Comparison of ENCODE assay signal across 14 mouse cellular contexts in the genomic region with DNA sequence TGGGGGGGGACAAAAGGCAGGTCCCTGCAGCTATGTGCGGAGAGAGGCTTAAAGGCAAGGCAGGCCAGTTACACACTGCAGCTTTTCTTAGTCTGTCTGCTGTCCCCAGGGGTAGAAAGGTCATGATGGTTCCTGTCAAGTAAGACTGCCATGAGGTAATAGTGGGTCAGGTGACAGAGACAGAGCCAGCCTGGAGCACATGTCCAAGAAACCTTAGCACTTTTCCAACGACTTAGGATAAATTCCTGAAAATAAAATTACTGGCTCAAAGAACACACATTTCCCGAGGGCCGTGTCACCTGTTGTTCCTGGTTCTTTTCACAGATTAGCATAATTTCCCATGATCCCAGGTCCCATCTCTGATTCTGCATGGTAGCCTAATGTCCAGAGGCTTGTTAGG. TPM values are rescaled to one million over a fixed set of nuclear protein-coding genes. Genes with fewer than 3 reads are reported as not detected.
DNase-seq lines count a peak whose midpoint lies in the region; ATAC-seq and TF ChIP-seq lines count a peak whose summit lies in the region.
"Had no signal": no experiment of that assay in that cellular context is flagged by ENCODE, and none has a peak within 500 bp of the region (broad histone marks: within the 10 kb centered on the region; RNA-seq: fewer than 3 reads in every experiment).

No protein-coding gene starts in this region.

- H3K27ac ChIP-seq in forebrain, embryonic 10.5 days = peak overlapping the region; percentile 99
- H3K27ac ChIP-seq in forebrain, postnatal 0 days (ENCODE audit: low read depth, low read length) = no peak overlapping the region
- peak overlapping the region; percentile 99 for H3K27ac ChIP-seq in kidney, embryonic 15.5 days
- peak overlapping the region; percentile 68 for H3K27ac ChIP-seq in embryonic facial prominence, embryonic 11.5 days (replicated peaks; ENCODE audit: low read depth, low read length)
- peak overlapping the region; percentile 99 for H3K27ac ChIP-seq in limb, embryonic 10.5 days
- H3K27ac ChIP-seq: liver, embryonic 15.5 days had no signal

- peak overlapping the region; percentile 79 for H3K4me3 ChIP-seq in forebrain, embryonic 10.5 days
- H3K4me3 ChIP-seq in forebrain, postnatal 0 days (ENCODE audit: low read depth, low read length) = no peak overlapping the region
- H3K4me3 ChIP-seq in kidney, embryonic 15.5 days (replicated peaks) = no peak overlapping the region; the same call in 1 of the 2 replicates
- no peak overlapping the region for H3K4me3 ChIP-seq in embryonic facial prominence, embryonic 11.5 days (ENCODE audit: low read depth, low read length)
- peak overlapping the region; percentile 87 for H3K4me3 ChIP-seq in limb, embryonic 10.5 days
- H3K4me3 ChIP-seq: liver, embryonic 15.5 days had no signal

- H3K9me3 ChIP-seq in forebrain, embryonic 10.5 days = no peaks in the 10 kb centered on the region
- no peaks in the 10 kb centered on the region for H3K9me3 ChIP-seq in forebrain, postnatal 0 days (ENCODE audit: low read length)
- H3K9me3 ChIP-seq in kidney, embryonic 15.5 days (replicated peaks) = no peaks in the 10 kb centered on the region
- no peaks in the 10 kb centered on the region for H3K9me3 ChIP-seq in embryonic facial prominence, embryonic 11.5 days (replicated peaks; ENCODE audit: control insufficient read depth, low read length)
- no peaks in the 10 kb centered on the region for H3K9me3 ChIP-seq in limb, embryonic 10.5 days (replicated peaks)
- H3K9me3 ChIP-seq: liver, embryonic 15.5 days had no signal

- no peak overlapping the region for H3K4me2 ChIP-seq in forebrain, postnatal 0 days (ENCODE audit: low read depth)
- peak overlapping the region; percentile 78; the same call in 1 of the 2 replicates for H3K4me2 ChIP-seq in kidney, embryonic 15.5 days
- peak overlapping the region; percentile 11 for H3K4me2 ChIP-seq in embryonic facial prominence, embryonic 11.5 days (ENCODE audit: low read depth, low read length)
- H3K4me2 ChIP-seq: liver, embryonic 15.5 days had no signal

- H3K36me3 ChIP-seq in forebrain, embryonic 10.5 days (replicated peaks) = peaks cover 23% of the 10 kb centered on the region
- no peaks in the 10 kb centered on the region for H3K36me3 ChIP-seq in forebrain, postnatal 0 days (ENCODE audit: insufficient read depth)
- H3K36me3 ChIP-seq in kidney, embryonic 15.5 days = no peaks in the 10 kb centered on the region
- H3K36me3 ChIP-seq in embryonic facial prominence, embryonic 11.5 days (replicated peaks; ENCODE audit: control insufficient read depth, insufficient read depth, low read depth, low read length) = no peaks in the 10 kb centered on the region
- peaks cover 18% of the 10 kb centered on the region for H3K36me3 ChIP-seq in limb, embryonic 10.5 days
- H3K36me3 ChIP-seq: liver, embryonic 15.5 days had no signal

- no peak overlapping the region for H3K9ac ChIP-seq in forebrain, postnatal 0 days
- no peak overlapping the region for H3K9ac ChIP-seq in kidney, embryonic 15.5 days
- H3K9ac ChIP-seq in embryonic facial prominence, embryonic 11.5 days (replicated peaks; ENCODE audit: low read length) = no peak overlapping the region; the same call in none of the 2 replicates
- H3K9ac ChIP-seq: liver, embryonic 15.5 days had no signal

- ATAC-seq in forebrain, postnatal 0 days = no peak
- ATAC-seq in kidney, embryonic 15.5 days (replicated peaks; ENCODE audit: low FRiP score) = no peak
- ATAC-seq in embryonic facial prominence, embryonic 11.5 days (replicated peaks; ENCODE audit: insufficient number of reproducible peaks, low FRiP score, low TSS enrichment, low read depth) = no peak; the same call in 1 of the 2 replicates

- H3K27me3 ChIP-seq in forebrain, embryonic 10.5 days (ENCODE audit: poor library complexity, severe bottlenecking) = peaks cover 34% of the 10 kb centered on the region
- no peaks in the 10 kb centered on the region for H3K27me3 ChIP-seq in forebrain, postnatal 0 days (ENCODE audit: insufficient read depth, low read length)
- H3K27me3 ChIP-seq in kidney, embryonic 15.5 days = peaks cover 13% of the 10 kb centered on the region
- no peaks in the 10 kb centered on the region for H3K27me3 ChIP-seq in embryonic facial prominence, embryonic 11.5 days (ENCODE audit: control insufficient read depth, insufficient read depth, low read length)
- no peaks in the 10 kb centered on the region for H3K27me3 ChIP-seq in limb, embryonic 10.5 days (ENCODE audit: low read depth, poor library complexity, severe bottlenecking)

- no peak for DNase-seq in forebrain, embryonic 10.5 days (ENCODE audit: extremely low spot score, low spot score)
- no peak for DNase-seq in forebrain, postnatal 0 days
- DNase-seq in kidney, postnatal 36 days = no peak
- DNase-seq in embryonic facial prominence, embryonic 11.5 days (ENCODE audit: low spot score) = peak; percentile 60
- no peak for DNase-seq in limb, embryonic 10.5 days (ENCODE audit: low spot score)
- no peak for DNase-seq in left cerebral cortex, adult 9 months (ENCODE audit: low spot score in 2 of 2)
- DNase-seq in natural killer cell, adult 2 months (ENCODE audit: low spot score in 2 of 2) = no peak
- DNase-seq: thymus, postnatal 4 days had no signal

- H3K4me1 ChIP-seq in forebrain, embryonic 10.5 days = peaks cover 62% of the 10 kb centered on the region
- no peaks in the 10 kb centered on the region for H3K4me1 ChIP-seq in forebrain, postnatal 0 days (ENCODE audit: insufficient read depth)
- H3K4me1 ChIP-seq in kidney, embryonic 15.5 days = peaks cover 67% of the 10 kb centered on the region
- H3K4me1 ChIP-seq in embryonic facial prominence, embryonic 11.5 days (ENCODE audit: control insufficient read depth, insufficient read depth, low read length) = peaks cover 11% of the 10 kb centered on the region
- H3K4me1 ChIP-seq in limb, embryonic 10.5 days = peaks cover 48% of the 10 kb centered on the region

- TF ChIP-seq CTCF in forebrain, postnatal 0 days (IDR thresholded peaks at IDR 0.05; ENCODE audit: low read depth) = no peak

- 15% methylated on average over 4 of the region's 4 CpGs for WGBS in forebrain, embryonic 10.5 days
- WGBS in forebrain, postnatal 0 days = 26% methylated on average over 4 of the region's 4 CpGs
- WGBS in kidney, embryonic 15.5 days = 28% methylated on average over 4 of the region's 4 CpGs
- WGBS in embryonic facial prominence, embryonic 11.5 days = 16% methylated on average over 4 of the region's 4 CpGs
- WGBS in limb, embryonic 10.5 days = 21% methylated on average over 4 of the region's 4 CpGs

RNA-seq across cellular contexts. Expression of a gene that starts 6.1 kb away (rescaled TPM):
- polyA plus RNA-seq in forebrain, embryonic 10.5 days (2016; fragmentation: Nextera tagmentation; extraction: Ambion mirVana) = 39.2 and 42.2 TPM in 2 replicates
- total RNA-seq in forebrain, postnatal 0 days (2014; rRNA removed) = 12.0 and 15.2 TPM in 2 replicates
- 4.5 and 4.6 TPM in 2 replicates for polyA plus RNA-seq in forebrain, postnatal 0 days (2015; fragmentation: Nextera tagmentation; extraction: Ambion mirVana)
- polyA plus RNA-seq in kidney, embryonic 15.5 days (2015; fragmentation: Nextera tagmentation; extraction: Ambion mirVana) = 28.5 and 34.0 TPM in 2 replicates
- 53.3 and 57.0 TPM in 2 replicates for polyA plus RNA-seq in embryonic facial prominence, embryonic 11.5 days (2014; fragmentation: Nextera tagmentation; extraction: Ambion mirVana)
- polyA plus RNA-seq in limb, embryonic 10.5 days (2016; fragmentation: Nextera tagmentation; extraction: Ambion mirVana) = 54.8 and 59.8 TPM in 2 replicates
- total RNA-seq: common myeloid progenitor, adult 5-6 weeks; hematopoietic stem cell, adult 5-6 weeks; MEL had no signal

RNA-seq across cellular contexts. Expression of a gene that starts 31.0 kb away (rescaled TPM):
- 11.8 and 13.1 TPM in 2 replicates for polyA plus RNA-seq in forebrain, embryonic 10.5 days (2016; fragmentation: Nextera tagmentation; extraction: Ambion mirVana)
- 2.6 and 5.5 TPM in 2 replicates for total RNA-seq in forebrain, postnatal 0 days (2014; rRNA removed)
- 3.7 and 5.9 TPM in 2 replicates for polyA plus RNA-seq in forebrain, postnatal 0 days (2015; fragmentation: Nextera tagmentation; extraction: Ambion mirVana)
- polyA plus RNA-seq in kidney, embryonic 15.5 days (2015; fragmentation: Nextera tagmentation; extraction: Ambion mirVana) = 8.5 and 8.7 TPM in 2 replicates
- polyA plus RNA-seq in embryonic facial prominence, embryonic 11.5 days (2014; fragmentation: Nextera tagmentation; extraction: Ambion mirVana) = 10.5 and 10.6 TPM in 2 replicates
- polyA plus RNA-seq in limb, embryonic 10.5 days (2016; fragmentation: Nextera tagmentation; extraction: Ambion mirVana) = 2.5 and 3.3 TPM in 2 replicates
- total RNA-seq: common myeloid progenitor, adult 5-6 weeks; hematopoietic stem cell, adult 5-6 weeks had no signal

RNA-seq across cellular contexts. Expression of a gene that starts 53.3 kb away (rescaled TPM):
- polyA plus RNA-seq in forebrain, embryonic 10.5 days (2016; fragmentation: Nextera tagmentation; extraction: Ambion mirVana) = 0.10 and 0.15 TPM in 2 replicates
- total RNA-seq in forebrain, postnatal 0 days (2014; rRNA removed) = not detected in 2 replicates
- polyA plus RNA-seq in forebrain, postnatal 0 days (2015; fragmentation: Nextera tagmentation; extraction: Ambion mirVana) = 0.08 and 0.10 TPM in 2 replicates
- 0.49 and 0.50 TPM in 2 replicates for polyA plus RNA-seq in kidney, embryonic 15.5 days (2015; fragmentation: Nextera tagmentation; extraction: Ambion mirVana)
- 1.0 and 1.3 TPM in 2 replicates for polyA plus RNA-seq in embryonic facial prominence, embryonic 11.5 days (2014; fragmentation: Nextera tagmentation; extraction: Ambion mirVana)
- 0.14 and 0.55 TPM in 2 replicates for polyA plus RNA-seq in limb, embryonic 10.5 days (2016; fragmentation: Nextera tagmentation; extraction: Ambion mirVana)
- total RNA-seq: common myeloid progenitor, adult 5-6 weeks; hematopoietic stem cell, adult 5-6 weeks; layer of hippocampus, adult 8-10 months; MEL had no signal

RNA-seq across cellular contexts. Expression of a gene that starts 54.1 kb away (rescaled TPM):
- 58.7 and 62.3 TPM in 2 replicates for polyA plus RNA-seq in forebrain, embryonic 10.5 days (2016; fragmentation: Nextera tagmentation; extraction: Ambion mirVana)
- total RNA-seq in forebrain, postnatal 0 days (2014; rRNA removed) = 29.5 and 31.1 TPM in 2 replicates
- polyA plus RNA-seq in forebrain, postnatal 0 days (2015; fragmentation: Nextera tagmentation; extraction: Ambion mirVana) = 25.2 and 45.5 TPM in 2 replicates
- polyA plus RNA-seq in kidney, embryonic 15.5 days (2015; fragmentation: Nextera tagmentation; extraction: Ambion mirVana) = 57.4 and 62.1 TPM in 2 replicates
- polyA plus RNA-seq in embryonic facial prominence, embryonic 11.5 days (2014; fragmentation: Nextera tagmentation; extraction: Ambion mirVana) = 43.2 and 43.4 TPM in 2 replicates
- polyA plus RNA-seq in limb, embryonic 10.5 days (2016; fragmentation: Nextera tagmentation; extraction: Ambion mirVana) = 67.1 and 77.1 TPM in 2 replicates

Comparison
In these comparisons a context has a peak if more than half of its experiments do, and no peak if none do; other contexts are left out.
1. H3K4me3 ChIP-seq: peak in forebrain, embryonic 10.5 days (single experiment) and limb, embryonic 10.5 days (single experiment); none in forebrain, postnatal 0 days (single experiment), kidney, embryonic 15.5 days (single experiment) and embryonic facial prominence, embryonic 11.5 days (single experiment).